Mouse (Mus musculus) neutrophil, adult 5-6 weeks (primary cell): ENCODE data around the gene Nckap1. TPM values are rescaled to one million over a fixed set of nuclear protein-coding genes. Genes with fewer than 3 reads are reported as not detected.
A peak's percentile ranks its signal among the peaks of the same experiment; 100 is the strongest.
"Not testable (repeated sequence)": the region's sequence is repeated elsewhere in the genome, so short reads cannot be mapped to it uniquely, and the experiment has no call there.

ENCODE experiments used
- ATAC-seq: fragments of 151-379, 151-347 bp; 2 replicates; pipeline ENCODE4 v1.8.0; 2017; ENCODE audit warnings: mild to moderate bottlenecking, moderate TSS enrichment; ENCODE audit not compliant: insufficient number of reproducible peaks, poor library complexity, low FRiP score, severe bottlenecking; ENCODE audit errors: extremely low read depth
- total RNA-seq: library from RNA; stranded (forward); fragments of 200-1000 nt; gene quantifications from 2 replicates; pipeline ENCODE4 v1.2.3, GENCODE M21; 2017

Gene Nckap1
- total RNA-seq, 1 experiment from 2014 or later, result 4.8 TPM

- ATAC-seq, result no peak
Measured at GRCm38 (mm10) chr2:80567411-80567810, 13.8 kb downstream of the Nckap1 start.

- ATAC-seq, result no peak
Measured at GRCm38 (mm10) chr2:80562253-80562652, 18.9 kb downstream of the Nckap1 start.

- ATAC-seq, result no peak
Measured at GRCm38 (mm10) chr2:80561478-80561877, 19.7 kb downstream of the Nckap1 start.

- no peak for ATAC-seq
Measured at GRCm38 (mm10) chr2:80560773-80561172, 20.4 kb downstream of the Nckap1 start.

- ATAC-seq, result no peak
Measured at GRCm38 (mm10) chr2:80559655-80560054, 21.5 kb downstream of the Nckap1 start.

GRCm38 (mm10) chr2:80554442-80554841 lies 26.7 kb downstream of the Nckap1 start:
- ATAC-seq, result no peak

- ATAC-seq, result no peak
Measured at GRCm38 (mm10) chr2:80549704-80550103, 31.5 kb downstream of the Nckap1 start.

GRCm38 (mm10) chr2:80547901-80548300 lies 33.3 kb downstream of the Nckap1 start:
- ATAC-seq, result no peak

- ATAC-seq, result no peak
Measured at GRCm38 (mm10) chr2:80542801-80543200, 38.4 kb downstream of the Nckap1 start.

GRCm38 (mm10) chr2:80537156-80537555 lies 44.0 kb downstream of the Nckap1 start:
- ATAC-seq, result no peak

- no peak for ATAC-seq
Measured at GRCm38 (mm10) chr2:80536608-80537007, 44.6 kb downstream of the Nckap1 start.

- 0 out of 2 replicates have a peak, but pooled peaks have one; percentile 13 for ATAC-seq
Measured at GRCm38 (mm10) chr2:80524275-80524674, 56.9 kb downstream of the Nckap1 start.

- ATAC-seq, result no peak
Measured at GRCm38 (mm10) chr2:80506051-80506802, 75.0 kb downstream of the Nckap1 start.

GRCm38 (mm10) chr2:80502132-80502531 lies 79.0 kb downstream of the Nckap1 start:
- ATAC-seq, result no peak

GRCm38 (mm10) chr2:80495304-80495703 lies 85.9 kb downstream of the Nckap1 start:
- not testable (repeated sequence) for ATAC-seq

GRCm38 (mm10) chr2:80486851-80487250 lies 94.3 kb downstream of the Nckap1 start:
- ATAC-seq, result no peak

- ATAC-seq, result no peak
Measured at GRCm38 (mm10) chr2:80484951-80485350, 96.2 kb downstream of the Nckap1 start.

GRCm38 (mm10) chr2:80475831-80476230 lies 105.3 kb downstream of the Nckap1 start:
- no peak for ATAC-seq

GRCm38 (mm10) chr2:80474247-80474796 lies 106.9 kb downstream of the Nckap1 start:
- ATAC-seq, result no peak

GRCm38 (mm10) chr2:80465991-80466821 lies 115.0 kb downstream of the Nckap1 start:
- no peak for ATAC-seq
